Mouse (Mus musculus) erythroblast, embryonic 14.5 days (primary cell): ENCODE measurements around the gene Tmc1.

Experiments used
- GATA1 ChIP-seq: IDR thresholded peaks from 2 replicates; pipeline ENCODE4 v1.6.1; 2012; ENCODE audit warnings: low read length, inconsistent platforms, mixed read lengths
- TAL1 ChIP-seq: IDR thresholded peaks from 3 replicates; pipeline ENCODE4 v1.6.1; 2012; ENCODE audit warnings: low read length, inconsistent platforms, mixed read lengths

GRCm38 (mm10) chr19:20792811-20793210 is 161.2 kb downstream of the Tmc1 start:
- TF ChIP-seq TAL1, result no peak
- no peak for TF ChIP-seq GATA1
